Mouse (Mus musculus) Patski (cell line): ENCODE measurements around the gene Snx29. TPM values are rescaled to one million over a fixed set of nuclear protein-coding genes. Genes with fewer than 3 reads are reported as not detected.
A peak's percentile ranks its signal among the peaks of the same experiment; 100 is the strongest.

Experiments
- ATAC-seq: fragments of 100-300 bp; one replicate; pipeline ENCODE4 v1.8.0; 2021
- CTCF ChIA-PET: fragments of 350-600 bp; sonication (Branson Sonifier 250); formaldehyde crosslinking; loops from one replicate; lab custom pipeline; 2022; ENCODE audit warnings: inconsistent platforms; lab: Charles Lee
- POLR2A ChIA-PET: fragments of 350-600 bp; sonication (Branson Sonifier 250); formaldehyde crosslinking; loops from one replicate; lab custom pipeline; 2022; ENCODE audit warnings: antibody characterized with exemption, inconsistent platforms; lab: Charles Lee
- DNase-seq: peaks from one replicate; pipeline ENCODE4 v3.0.0-alpha.2; 2011; ENCODE audit warnings: low read depth, low spot score
- H3K27me3 ChIP-seq: fragments of 371-371 bp; one replicate; pipeline ENCODE4 v1.5.1; 2021
- CTCF ChIP-seq: fragments of 100-300 bp; IDR thresholded peaks from one replicate; pipeline ENCODE4 v1.5.1; 2021
- in situ Hi-C: fragments of 300-500 bp; cut with MboI; formaldehyde crosslinking; loops from 3 replicates; pipeline ENCODE4 v1.11.1; 2018; ENCODE audit warnings: low pct_unique_long_range_greater_than_20kb, mixed read lengths
- polyA plus RNA-seq: library from polyadenylated mRNA; unstranded; gene quantifications from one replicate; pipeline ENCODE4 v1.2.3, GENCODE M21; 2021

Snx29 gene
- polyA plus RNA-seq, 1 experiment from 2014 or later, result 11.9 TPM

- POLR2A ChIA-PET, result interaction anchor here (0.7 to 2.0 kb wide), 5 partner anchors 23 to 69 kb away, joined by 3 to 7 read pairs (median 3); no protein-coding TSS in a partner anchor
- TF ChIP-seq CTCF, result no peak
- no peak for ATAC-seq
- no peaks in the 10 kb centered on the region for H3K27me3 ChIP-seq
- DNase-seq, result no peak
- in situ Hi-C loops, result no loop called here
- CTCF ChIA-PET, result interaction anchor here (1.6 kb wide), 1 partner anchor 17 kb away, joined by 3 read pairs; no protein-coding TSS in a partner anchor
Measured at GRCm38 (mm10) chr16:11533441-11533840, 210.7 kb downstream of the Snx29 start.

- no peak for TF ChIP-seq CTCF
- in situ Hi-C loops, result no loop called here
- ChIA-PET POLR2A (interaction anchor here (0.7 kb wide), 1 partner anchor 40 kb away, joined by 3 read pairs; no protein-coding TSS in a partner anchor), CTCF (interaction anchor here (1.2 to 1.6 kb wide), 2 partner anchors 25 to 38 kb away, joined by 3 to 4 read pairs; no protein-coding TSS in a partner anchor)
- DNase-seq (no peak), ATAC-seq (no peak)
- H3K27me3 ChIP-seq, result no peaks in the 10 kb centered on the region
Measured at GRCm38 (mm10) chr16:11537663-11538062, 215.0 kb downstream of the Snx29 start.

GRCm38 (mm10) chr16:11538191-11538590, 215.5 kb downstream of the Snx29 start:
- H3K27me3 ChIP-seq, result no peaks in the 10 kb centered on the region
- in situ Hi-C loops, result no loop called here
- ATAC-seq (no peak), DNase-seq (no peak)
- POLR2A ChIA-PET, result interaction anchor here (0.7 kb wide), 1 partner anchor 41 kb away, joined by 3 read pairs; no protein-coding TSS in a partner anchor
- no peak for TF ChIP-seq CTCF
- CTCF ChIA-PET, result interaction anchor here (1.2 to 1.6 kb wide), 4 partner anchors 21 to 37 kb away, joined by 3 to 4 read pairs (median 3); no protein-coding TSS in a partner anchor

- ATAC-seq, result no peak
- no peaks in the 10 kb centered on the region for H3K27me3 ChIP-seq
- CTCF ChIA-PET, result no interaction called here
- TF ChIP-seq CTCF, result no peak
- POLR2A ChIA-PET, result no interaction called here
- DNase-seq, result no peak
- in situ Hi-C loops, result no loop called here
Measured at GRCm38 (mm10) chr16:11540961-11541360, 218.3 kb downstream of the Snx29 start.

- CTCF ChIA-PET, result interaction anchor here (0.8 kb wide), 1 partner anchor 38 kb away, joined by 3 read pairs; no protein-coding TSS in a partner anchor
Measured at GRCm38 (mm10) chr16:11541769-11542168, 219.1 kb downstream of the Snx29 start.

GRCm38 (mm10) chr16:11550043-11550725, 227.5 kb downstream of the Snx29 start:
- ChIA-PET CTCF (interaction anchor here (1.0 to 2.1 kb wide), 4 partner anchors 11 to 50 kb away, joined by 3 to 6 read pairs (median 4); no protein-coding TSS in a partner anchor), POLR2A (no interaction called here)
- no peaks in the 10 kb centered on the region for H3K27me3 ChIP-seq
- no peak for DNase-seq
- no peak for ATAC-seq
- no peak for TF ChIP-seq CTCF
- in situ Hi-C loops, result no loop called here

More at GRCm38 (mm10) chr16:11541769-11542168, 219.1 kb downstream of the Snx29 start:
- ATAC-seq (no peak), DNase-seq (no peak)
- no peak for TF ChIP-seq CTCF
- no peaks in the 10 kb centered on the region for H3K27me3 ChIP-seq
- POLR2A ChIA-PET, result no interaction called here
- in situ Hi-C loops, result no loop called here

- DNase-seq (no peak), ATAC-seq (no peak)
- no peak for TF ChIP-seq CTCF
- in situ Hi-C loops, result no loop called here
- POLR2A ChIA-PET, result no interaction called here
- no peaks in the 10 kb centered on the region for H3K27me3 ChIP-seq
- CTCF ChIA-PET, result interaction anchor here (0.7 to 2.3 kb wide), 3 partner anchors 11 to 57 kb away, joined by 3 to 6 read pairs (median 6); no protein-coding TSS in a partner anchor
Measured at GRCm38 (mm10) chr16:11561714-11562113, 239.0 kb downstream of the Snx29 start.

- DNase-seq (peak; percentile 89), ATAC-seq (peak; percentile 88)
- ChIA-PET POLR2A (interaction anchor here (1.0 to 1.8 kb wide), 3 partner anchors 12 to 55 kb away, joined by 3 to 7 read pairs (median 4); no protein-coding TSS in a partner anchor), CTCF (interaction anchor here (1.3 kb wide), 1 partner anchor 15 kb away, joined by 3 read pairs; no protein-coding TSS in a partner anchor)
- no peaks in the 10 kb centered on the region for H3K27me3 ChIP-seq
- in situ Hi-C loops, result no loop called here
- no peak for TF ChIP-seq CTCF
Measured at GRCm38 (mm10) chr16:11563846-11564245, 241.1 kb downstream of the Snx29 start.

GRCm38 (mm10) chr16:11565126-11565525, 242.4 kb downstream of the Snx29 start:
- no peak for ATAC-seq
- POLR2A ChIA-PET, result interaction anchor here (0.9 to 1.0 kb wide), 2 partner anchors 11 to 67 kb away, joined by 3 to 4 read pairs; no protein-coding TSS in a partner anchor
- DNase-seq, result no peak
- no peaks in the 10 kb centered on the region for H3K27me3 ChIP-seq
- CTCF ChIA-PET, result interaction anchor here (1.0 to 4.1 kb wide), 5 partner anchors 12 to 90 kb away, joined by 3 to 25 read pairs (median 4); no protein-coding TSS in a partner anchor
- TF ChIP-seq CTCF, result no peak
- in situ Hi-C loops, result loop anchor here (5.0 kb wide), 1 partner anchor 93 kb away; no protein-coding TSS in a partner anchor

- no peak for TF ChIP-seq CTCF
- ChIA-PET CTCF (interaction anchor here (0.9 to 4.1 kb wide), 7 partner anchors 9 to 115 kb away, joined by 3 to 25 read pairs (median 5); no protein-coding TSS in a partner anchor), POLR2A (interaction anchor here (0.6 to 1.9 kb wide), 3 partner anchors 40 to 89 kb away, joined by 3 to 6 read pairs (median 5); no protein-coding TSS in a partner anchor)
Measured at GRCm38 (mm10) chr16:11567594-11567993, 244.9 kb downstream of the Snx29 start.

More at GRCm38 (mm10) chr16:11567594-11567993, 244.9 kb downstream of the Snx29 start:
- no peaks in the 10 kb centered on the region for H3K27me3 ChIP-seq
- ATAC-seq, result no peak
- no peak for DNase-seq
- in situ Hi-C loops, result loop anchor here (5.0 kb wide), 1 partner anchor 95 kb away; no protein-coding TSS in a partner anchor
